Mouse (Mus musculus): Measurements from ENCODE around the gene Spag9.

The Spag9 gene

GRCm38 (mm10) chr11:94133344-94133955 lies 137.6 kb downstream of the Spag9 start:
- peak; percentile 84 to 90 for DNase-seq (ENCODE audit: low spot score in 2 of 2)

GRCm38 (mm10) chr11:94134076-94134838 lies 138.4 kb downstream of the Spag9 start:
- peak; percentile 84 to 86 for DNase-seq (ENCODE audit: low spot score in 2 of 2)

GRCm38 (mm10) chr11:94135581-94136001 lies 139.7 kb downstream of the Spag9 start:
- DNase-seq (ENCODE audit: low spot score in 2 of 2), result no peak

- no peak for DNase-seq (ENCODE audit: low spot score in 2 of 2)
These were observed 140.8 kb downstream of the Spag9 start for GRCm38 (mm10) chr11:94136656-94137055.

- DNase-seq (ENCODE audit: low spot score in 2 of 2), result peak in 1 of 2 experiments; percentile 52
These were observed 141.6 kb downstream of the Spag9 start for GRCm38 (mm10) chr11:94137326-94138061.

GRCm38 (mm10) chr11:94138411-94139231 lies 142.7 kb downstream of the Spag9 start:
- DNase-seq (ENCODE audit: low spot score in 2 of 2), result no peak

- no peak for DNase-seq (ENCODE audit: low spot score in 2 of 2)
These were observed 143.3 kb downstream of the Spag9 start for GRCm38 (mm10) chr11:94139232-94139620.

GRCm38 (mm10) chr11:94140540-94140939 lies 144.6 kb downstream of the Spag9 start:
- no peak for DNase-seq (ENCODE audit: low spot score in 2 of 2)

- no peak for DNase-seq (ENCODE audit: low spot score in 2 of 2)
These were observed 145.7 kb downstream of the Spag9 start for GRCm38 (mm10) chr11:94141564-94141963.

GRCm38 (mm10) chr11:94143336-94143735 lies 147.4 kb downstream of the Spag9 start:
- DNase-seq (ENCODE audit: low spot score in 2 of 2), result no peak

- peak; percentile 62 to 69 for DNase-seq (ENCODE audit: low spot score in 2 of 2)
These were observed 149.1 kb downstream of the Spag9 start for GRCm38 (mm10) chr11:94144771-94145539.

- no peak for DNase-seq (ENCODE audit: low spot score in 2 of 2)
These were observed 150.2 kb downstream of the Spag9 start for GRCm38 (mm10) chr11:94146049-94146605.

GRCm38 (mm10) chr11:94146733-94147485 lies 151.0 kb downstream of the Spag9 start:
- no peak for DNase-seq (ENCODE audit: low spot score in 2 of 2)

GRCm38 (mm10) chr11:94148105-94148696 lies 152.3 kb downstream of the Spag9 start:
- DNase-seq (ENCODE audit: low spot score in 2 of 2), result no peak

GRCm38 (mm10) chr11:94148931-94149491 lies 153.1 kb downstream of the Spag9 start:
- DNase-seq (ENCODE audit: low spot score in 2 of 2), result peak in 1 of 2 experiments; percentile 47

GRCm38 (mm10) chr11:94149509-94150259 lies 153.8 kb downstream of the Spag9 start:
- DNase-seq (ENCODE audit: low spot score in 2 of 2), result no peak

- no peak for DNase-seq (ENCODE audit: low spot score in 2 of 2)
These were observed 154.9 kb downstream of the Spag9 start for GRCm38 (mm10) chr11:94150519-94151470.

Measured in urinary bladder, adult 18-20 months (tissue).